Mouse (Mus musculus): ENCODE measurements around the gene Uvrag. TPM values are rescaled to one million over a fixed set of nuclear protein-coding genes. Genes with fewer than 3 reads are reported as not detected.

Uvrag gene
- total and polyA plus RNA-seq, 3 experiments: 15.0 to 19.5 TPM; not detected in 1

DNA sequence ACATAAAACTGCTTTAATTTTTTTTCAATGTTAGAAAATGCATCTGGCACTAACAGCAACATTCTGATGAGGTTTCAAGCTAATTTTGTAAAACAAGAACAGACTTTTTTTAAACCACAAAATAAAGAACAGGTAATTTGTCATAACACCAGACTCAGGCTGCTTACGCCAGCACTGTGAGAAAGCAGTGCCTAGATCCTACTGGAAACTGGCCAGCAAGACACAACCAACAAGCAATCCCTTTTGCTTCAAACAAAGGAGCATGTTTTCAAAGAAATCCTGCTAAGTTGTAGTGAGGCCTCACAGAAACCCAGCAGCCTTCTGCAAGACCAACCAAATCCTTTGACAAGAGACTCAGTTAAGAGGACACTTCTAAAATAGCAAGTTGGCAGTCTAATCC is 90.1 kb downstream of the Uvrag start:
- DNase-seq (ENCODE audit: low read depth, low spot score): no peak
- Histone ChIP-seq H3K4me3 (ENCODE audit: control insufficient read depth in 1 of 2, insufficient read depth in 1 of 2, low read depth in 2 of 2, low read length in 2 of 2) (no peak overlapping the region), H3K27me3 (ENCODE audit: control insufficient read depth in 1 of 2, insufficient read depth in 2 of 2, low read length in 2 of 2) (no peaks in the 10 kb centered on the region), H3K36me3 (ENCODE audit: control insufficient read depth in 1 of 2, insufficient read depth in 2 of 2, low read length in 2 of 2) (peaks cover 0 to 9% of the 10 kb centered on the region in 2 experiments; a peak in 2 of 4 replicates), H3K9ac (ENCODE audit: control insufficient read depth, low read depth, low read length, poor library complexity, severe bottlenecking) (no peak overlapping the region), H3K79me2 (ENCODE audit: control insufficient read depth, insufficient read depth, low read length, poor library complexity) (no peaks in the 10 kb centered on the region), H3K27ac (ENCODE audit: control insufficient read depth, low read depth, low read length) (no peak overlapping the region), H3K4me1 (ENCODE audit: control insufficient read depth in 1 of 2, insufficient read depth in 2 of 2, low read length in 2 of 2) (peaks cover 2 to 3% of the 10 kb centered on the region in 2 experiments), H3K9me3 (replicated peaks; ENCODE audit: insufficient read depth, low read length) (no peaks in the 10 kb centered on the region)
- TF ChIP-seq EP300 (IDR thresholded peaks at IDR 0.05; ENCODE audit: low read depth in 1 of 2, low read length in 2 of 2) (no peak), RAD21 (IDR thresholded peaks at IDR 0.05; ENCODE audit: low read depth, low read length) (no peak), ETS1 (IDR thresholded peaks at IDR 0.05; ENCODE audit: low read depth, low read length) (no peak), MAX (IDR thresholded peaks at IDR 0.05; ENCODE audit: low read length) (no peak), ZNF384 (IDR thresholded peaks at IDR 0.05; ENCODE audit: low read depth, low read length) (no peak), MYB (IDR thresholded peaks at IDR 0.05; ENCODE audit: low read depth, low read length) (no peak), POLR2AphosphoS2 (IDR thresholded peaks at IDR 0.05; ENCODE audit: low read length) (no peak), TAL1 (IDR thresholded peaks at IDR 0.05; ENCODE audit: low read length) (no peak), ELF1 (IDR thresholded peaks at IDR 0.05; ENCODE audit: low read depth, low read length) (no peak), CHD1 (IDR thresholded peaks at IDR 0.05; ENCODE audit: low read depth, low read length) (no peak), SIN3A (IDR thresholded peaks at IDR 0.05; ENCODE audit: low read length) (no peak), HCFC1 (IDR thresholded peaks at IDR 0.05; ENCODE audit: low read depth, low read length) (no peak), RCOR1 (IDR thresholded peaks at IDR 0.05; ENCODE audit: low read depth, low read length) (no peak), CTCF (IDR thresholded peaks at IDR 0.05 in 2 of 3, conservative IDR thresholded peaks at IDR 0.05 in 1 of 3; ENCODE audit: control insufficient read depth in 1 of 3, insufficient read depth in 1 of 3, low read depth in 2 of 3, low read length in 3 of 3, poor library complexity in 1 of 3, severe bottlenecking in 1 of 3) (no peak), E2F4 (IDR thresholded peaks at IDR 0.05; ENCODE audit: borderline replicate concordance, low read depth, low read length) (no peak), CHD2 (IDR thresholded peaks at IDR 0.05; ENCODE audit: low read length) (no peak), ZC3H11A (IDR thresholded peaks at IDR 0.05; ENCODE audit: low read depth, low read length) (no peak)

DNA sequence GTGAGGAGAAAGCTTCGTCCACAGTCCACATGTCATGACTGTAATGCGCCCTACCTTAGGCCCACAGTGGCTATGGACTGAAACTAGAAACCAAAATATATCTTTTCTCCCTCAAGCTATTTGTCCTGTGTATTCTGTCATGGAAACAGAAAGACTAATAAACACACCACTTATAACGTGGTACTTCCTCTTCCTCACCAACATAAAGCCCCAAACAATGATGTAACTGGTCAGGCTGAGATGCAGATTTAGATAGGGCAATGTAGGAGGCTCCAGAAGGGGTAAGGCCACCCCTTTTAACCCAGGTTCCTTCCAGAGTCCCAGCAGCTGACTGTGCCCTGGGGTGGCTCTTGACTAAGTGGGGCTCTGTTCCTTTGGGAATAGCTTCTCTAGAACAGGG is 91.0 kb downstream of the Uvrag start:
- H3K79me2 ChIP-seq (ENCODE audit: control insufficient read depth, insufficient read depth, low read length, poor library complexity): no peaks in the 10 kb centered on the region
- no peak overlapping the region for H3K9ac ChIP-seq (ENCODE audit: control insufficient read depth, low read depth, low read length, poor library complexity, severe bottlenecking)
- no peak overlapping the region for H3K4me3 ChIP-seq (ENCODE audit: control insufficient read depth in 1 of 2, insufficient read depth in 1 of 2, low read depth in 2 of 2, low read length in 2 of 2)
- no peaks in the 10 kb centered on the region for H3K27me3 ChIP-seq (ENCODE audit: control insufficient read depth in 1 of 2, insufficient read depth in 2 of 2, low read length in 2 of 2)
- DNase-seq (ENCODE audit: low read depth, low spot score): peak; percentile 75
- 0 out of 2 replicates have a peak overlapping the region, but pooled peaks have one; percentile 14 for H3K27ac ChIP-seq (ENCODE audit: control insufficient read depth, low read depth, low read length)
- peaks cover 0 to 9% of the 10 kb centered on the region in 2 experiments; a peak in 2 of 4 replicates for H3K36me3 ChIP-seq (ENCODE audit: control insufficient read depth in 1 of 2, insufficient read depth in 2 of 2, low read length in 2 of 2)
- peaks cover 2 to 3% of the 10 kb centered on the region in 2 experiments for H3K4me1 ChIP-seq (ENCODE audit: control insufficient read depth in 1 of 2, insufficient read depth in 2 of 2, low read length in 2 of 2)
- no peaks in the 10 kb centered on the region for H3K9me3 ChIP-seq (replicated peaks; ENCODE audit: insufficient read depth, low read length)
- TF ChIP-seq TBP (IDR thresholded peaks at IDR 0.05; ENCODE audit: low read depth, low read length): no peak
- TF ChIP-seq ZC3H11A (IDR thresholded peaks at IDR 0.05; ENCODE audit: low read depth, low read length): no peak
- TF ChIP-seq GATA1 (IDR thresholded peaks at IDR 0.05; ENCODE audit: low read depth, low read length): peak; percentile 52
- TF ChIP-seq TCF12 (IDR thresholded peaks at IDR 0.05; ENCODE audit: low read depth, low read length): no peak
- no peak for TF ChIP-seq GABPA (IDR thresholded peaks at IDR 0.05; ENCODE audit: low read depth, low read length)
- TF ChIP-seq MAX (IDR thresholded peaks at IDR 0.05; ENCODE audit: low read length): no peak
- no peak for TF ChIP-seq POLR2A (IDR thresholded peaks at IDR 0.05; ENCODE audit: control insufficient read depth in 1 of 2, insufficient read depth in 1 of 2, low read depth in 1 of 2, low read length in 2 of 2, poor library complexity in 1 of 2)
- no peak for TF ChIP-seq NELFE (IDR thresholded peaks at IDR 0.05; ENCODE audit: low read depth, low read length)
- TF ChIP-seq ELF1 (IDR thresholded peaks at IDR 0.05; ENCODE audit: low read depth, low read length): peak; percentile 54; the same call in 1 of the 2 replicates
- TF ChIP-seq NRF1 (IDR thresholded peaks at IDR 0.05; ENCODE audit: insufficient read depth, low read depth, low read length, poor library complexity, severe bottlenecking): no peak
- no peak for TF ChIP-seq RAD21 (IDR thresholded peaks at IDR 0.05; ENCODE audit: low read depth, low read length)
- TF ChIP-seq MYB (IDR thresholded peaks at IDR 0.05; ENCODE audit: low read depth, low read length): no peak
- TF ChIP-seq POLR2AphosphoS5 (IDR thresholded peaks at IDR 0.05; ENCODE audit: borderline replicate concordance, low read depth, low read length): no peak
- no peak for TF ChIP-seq HCFC1 (IDR thresholded peaks at IDR 0.05; ENCODE audit: low read depth, low read length)
- TF ChIP-seq RCOR1 (IDR thresholded peaks at IDR 0.05; ENCODE audit: low read depth, low read length): no peak
- no peak for TF ChIP-seq TAL1 (IDR thresholded peaks at IDR 0.05; ENCODE audit: low read length)
- no peak for TF ChIP-seq CTCF (IDR thresholded peaks at IDR 0.05 in 2 of 3, conservative IDR thresholded peaks at IDR 0.05 in 1 of 3; ENCODE audit: control insufficient read depth in 1 of 3, insufficient read depth in 1 of 3, low read depth in 2 of 3, low read length in 3 of 3, poor library complexity in 1 of 3, severe bottlenecking in 1 of 3)
- peak; percentile 78 for TF ChIP-seq ETS1 (IDR thresholded peaks at IDR 0.05; ENCODE audit: low read depth, low read length)
- no peak for TF ChIP-seq MEF2A (IDR thresholded peaks at IDR 0.05; ENCODE audit: extremely low read depth, insufficient replicate concordance, low read depth, low read length, poor library complexity, severe bottlenecking)
- no peak for TF ChIP-seq ZKSCAN1 (IDR thresholded peaks at IDR 0.05; ENCODE audit: low read depth, low read length)
- no peak for TF ChIP-seq ZNF384 (IDR thresholded peaks at IDR 0.05; ENCODE audit: low read depth, low read length)
- peak; percentile 37; the same call in 1 of the 2 replicates for TF ChIP-seq SIN3A (IDR thresholded peaks at IDR 0.05; ENCODE audit: low read length)
- TF ChIP-seq MXI1 (IDR thresholded peaks at IDR 0.05; ENCODE audit: low read depth, low read length): no peak
- TF ChIP-seq EP300 (IDR thresholded peaks at IDR 0.05; ENCODE audit: low read depth in 1 of 2, low read length in 2 of 2): no peak; a peak in 1 of 4 replicates
- no peak for TF ChIP-seq MAZ (IDR thresholded peaks at IDR 0.05; ENCODE audit: low read depth, low read length)
